Mouse (Mus musculus): ENCODE measurements around the gene Josd1. TPM values are rescaled to one million over a fixed set of nuclear protein-coding genes. Genes with fewer than 3 reads are reported as not detected.
"Not testable (repeated sequence)": the region's sequence is repeated elsewhere in the genome, so short reads cannot be mapped to it uniquely, and the experiment has no call there.

Josd1 gene
- polyA plus RNA-seq, 1 experiment from 2014 or later = 26.9 TPM

GRCm38 (mm10) chr15:79677936-79678335 lies 9.8 kb downstream of the Josd1 start:
- Histone ChIP-seq H3K36me3 (peaks cover 42% of the 10 kb centered on the region), H3K4me1 (no peaks in the 10 kb centered on the region; the same call in none of the 2 replicates), H3K4me3 (no peak overlapping the region), H3K27ac (no peak overlapping the region), H3K4me2 (replicated peaks) (no peak overlapping the region), H3K9me3 (no peaks in the 10 kb centered on the region), H3K27me3 (replicated peaks) (no peaks in the 10 kb centered on the region), H3K9ac (no peak overlapping the region)
- WGBS = 87% methylated on average over 2 of the region's 2 CpGs
- no peak for ATAC-seq (ENCODE audit: low FRiP score, low read depth)

GRCm38 (mm10) chr15:79671828-79672348 lies 15.8 kb downstream of the Josd1 start:
- not testable (repeated sequence) for ATAC-seq (ENCODE audit: low FRiP score, low read depth); H3K9ac ChIP-seq; H3K27ac ChIP-seq; H3K4me1 ChIP-seq; H3K9me3 ChIP-seq; H3K27me3 ChIP-seq (replicated peaks)
- Histone ChIP-seq H3K36me3 (peaks cover 45% of the 10 kb centered on the region), H3K4me2 (replicated peaks) (peak overlapping the region; percentile 78), H3K4me3 (peak overlapping the region; percentile 97; the same call in 1 of the 2 replicates)
- 88% methylated on average over 11 of the region's 11 CpGs for WGBS

GRCm38 (mm10) chr15:79670972-79671299 lies 16.8 kb downstream of the Josd1 start:
- H3K9ac ChIP-seq = peak overlapping the region; percentile 81
- peaks cover 45% of the 10 kb centered on the region for H3K36me3 ChIP-seq
- no peaks in the 10 kb centered on the region for H3K27me3 ChIP-seq (replicated peaks)
- no peak overlapping the region for H3K27ac ChIP-seq
- H3K4me2 ChIP-seq (replicated peaks) = peak overlapping the region; percentile 78
- WGBS = 1% methylated on average over 37 of the region's 37 CpGs
- peaks cover 5% of the 10 kb centered on the region for H3K4me1 ChIP-seq
- H3K9me3 ChIP-seq = no peaks in the 10 kb centered on the region
- H3K4me3 ChIP-seq = peak overlapping the region; percentile 97
- ATAC-seq (ENCODE audit: low FRiP score, low read depth) = peak; percentile 23; the same call in 1 of the 2 replicates

- H3K4me1 ChIP-seq = peaks cover 5% of the 10 kb centered on the region
- H3K4me3 ChIP-seq = peak within 1 kb of the TSS; percentile 97
- no peaks in the 10 kb centered on the region for H3K9me3 ChIP-seq
- no peaks in the 10 kb centered on the region for H3K27me3 ChIP-seq (replicated peaks)
- peaks cover 47% of the 10 kb centered on the region for H3K36me3 ChIP-seq
- 21% methylated on average over 33 of the region's 33 CpGs for WGBS
- peak within 1 kb of the TSS; percentile 78 for H3K4me2 ChIP-seq (replicated peaks)
- peak within 1 kb of the TSS; percentile 81 for H3K9ac ChIP-seq
- no peak within 1 kb of the TSS for H3K27ac ChIP-seq
- ATAC-seq (ENCODE audit: low FRiP score, low read depth) = peak; percentile 98
Observed at GRCm38 (mm10) chr15:79670249-79670971, 17.3 kb downstream of the Josd1 start, which contains the start of gene Tomm22. Gene Tomm22 (plus strand): TSS chr15:79670861.

GRCm38 (mm10) chr15:79669195-79669594 lies 18.5 kb downstream of the Josd1 start:
- peaks cover 35% of the 10 kb centered on the region for H3K36me3 ChIP-seq
- H3K4me2 ChIP-seq (replicated peaks) = no peak overlapping the region
- H3K27ac ChIP-seq = no peak overlapping the region
- no peak for ATAC-seq (ENCODE audit: low FRiP score, low read depth)
- H3K27me3 ChIP-seq (replicated peaks) = no peaks in the 10 kb centered on the region
- WGBS = 81% methylated on average over 10 of the region's 10 CpGs
- H3K4me3 ChIP-seq = no peak overlapping the region
- no peak overlapping the region for H3K9ac ChIP-seq
- no peaks in the 10 kb centered on the region for H3K9me3 ChIP-seq
- peaks cover 5% of the 10 kb centered on the region for H3K4me1 ChIP-seq

- Histone ChIP-seq H3K27me3 (replicated peaks) (no peaks in the 10 kb centered on the region), H3K4me2 (replicated peaks) (no peak overlapping the region), H3K36me3 (peaks cover 27% of the 10 kb centered on the region), H3K27ac (no peak overlapping the region), H3K9ac (no peak overlapping the region), H3K9me3 (no peaks in the 10 kb centered on the region), H3K4me3 (no peak overlapping the region), H3K4me1 (peaks cover 4% of the 10 kb centered on the region)
- WGBS = 95% methylated on average over 8 of the region's 8 CpGs
- ATAC-seq (ENCODE audit: low FRiP score, low read depth) = no peak
Observed at GRCm38 (mm10) chr15:79664666-79665065, 23.1 kb downstream of the Josd1 start.

- no peak for ATAC-seq (ENCODE audit: low FRiP score, low read depth)
- Histone ChIP-seq H3K9ac (no peak overlapping the region), H3K27me3 (replicated peaks) (no peaks in the 10 kb centered on the region), H3K36me3 (peaks cover 22% of the 10 kb centered on the region), H3K4me3 (no peak overlapping the region), H3K9me3 (no peaks in the 10 kb centered on the region), H3K4me1 (peaks cover 6% of the 10 kb centered on the region), H3K4me2 (replicated peaks) (no peak overlapping the region), H3K27ac (no peak overlapping the region)
- 76% methylated on average over 4 of the region's 4 CpGs for WGBS
Observed at GRCm38 (mm10) chr15:79661852-79662251, 25.9 kb downstream of the Josd1 start.

- no peaks in the 10 kb centered on the region for H3K27me3 ChIP-seq (replicated peaks)
- H3K27ac ChIP-seq = peak within 1 kb of the TSS; percentile 86
- peak within 1 kb of the TSS; percentile 79 for H3K9ac ChIP-seq
- H3K4me2 ChIP-seq (replicated peaks) = peak within 1 kb of the TSS; percentile 80
- under 1% methylated on average over 55 of the region's 55 CpGs for WGBS
- ATAC-seq (ENCODE audit: low FRiP score, low read depth) = peak; percentile 85
- peaks cover 8% of the 10 kb centered on the region for H3K36me3 ChIP-seq
- H3K4me1 ChIP-seq = peaks cover 6% of the 10 kb centered on the region
- H3K4me3 ChIP-seq = peak within 1 kb of the TSS; percentile 61
- no peaks in the 10 kb centered on the region for H3K9me3 ChIP-seq
Observed at GRCm38 (mm10) chr15:79658531-79659375, 29.0 kb downstream of the Josd1 start, which contains the start of the genes Fam227a and Cby1. Gene Fam227a (minus strand): TSS chr15:79658956. Gene Cby1 (plus strand): TSS chr15:79659199.

GRCm38 (mm10) chr15:79657837-79658530 lies 29.7 kb downstream of the Josd1 start:
- ATAC-seq (ENCODE audit: low FRiP score, low read depth) = no peak; the same call in 1 of the 2 replicates

GRCm38 (mm10) chr15:79656451-79656850 lies 31.3 kb downstream of the Josd1 start:
- Histone ChIP-seq H3K27me3 (replicated peaks) (no peaks in the 10 kb centered on the region), H3K9ac (no peak overlapping the region), H3K9me3 (no peaks in the 10 kb centered on the region), H3K4me3 (no peak overlapping the region), H3K4me1 (peaks cover 6% of the 10 kb centered on the region), H3K36me3 (peaks cover 4% of the 10 kb centered on the region), H3K27ac (no peak overlapping the region), H3K4me2 (replicated peaks) (no peak overlapping the region)
- ATAC-seq (ENCODE audit: low FRiP score, low read depth) = no peak
- 90% methylated on average over 14 of the region's 14 CpGs for WGBS

More at GRCm38 (mm10) chr15:79657837-79658530, 29.7 kb downstream of the Josd1 start:
- Histone ChIP-seq H3K36me3 (peaks cover 8% of the 10 kb centered on the region), H3K9me3 (no peaks in the 10 kb centered on the region), H3K9ac (peak overlapping the region; percentile 79), H3K27ac (peak overlapping the region; percentile 86; the same call in 1 of the 2 replicates), H3K4me2 (replicated peaks) (peak overlapping the region; percentile 80), H3K4me1 (peaks cover 6% of the 10 kb centered on the region), H3K4me3 (peak overlapping the region; percentile 61), H3K27me3 (replicated peaks) (no peaks in the 10 kb centered on the region)
- WGBS = 3% methylated on average over 16 of the region's 16 CpGs

GRCm38 (mm10) chr15:79651481-79651880 lies 36.2 kb downstream of the Josd1 start:
- Histone ChIP-seq H3K4me3 (no peak overlapping the region), H3K9me3 (no peaks in the 10 kb centered on the region), H3K36me3 (peaks cover 27% of the 10 kb centered on the region), H3K27me3 (replicated peaks) (no peaks in the 10 kb centered on the region), H3K9ac (no peak overlapping the region), H3K27ac (no peak overlapping the region), H3K4me1 (no peaks in the 10 kb centered on the region), H3K4me2 (replicated peaks) (no peak overlapping the region)
- WGBS = 80% methylated on average over 4 of the region's 4 CpGs
- no peak for ATAC-seq (ENCODE audit: low FRiP score, low read depth)

Measured in neural tube, embryonic 12.5 days (tissue).